Mouse (Mus musculus) C2C12 (cell line): Measurements from ENCODE around the gene Lrrc23.

Experiments
- CTCF ChIP-seq: IDR thresholded peaks from one replicate; pipeline ENCODE4 v1.5.1; 2011; ENCODE audit not compliant: control insufficient read depth, insufficient read depth, insufficient read length
- FOSL1 ChIP-seq: IDR thresholded peaks from one replicate; pipeline ENCODE4 v1.8.0; 2011; ENCODE audit warnings: mild to moderate bottlenecking, low read length; ENCODE audit not compliant: poor library complexity, insufficient read depth, severe bottlenecking
- MAX ChIP-seq: IDR thresholded peaks from one replicate; pipeline ENCODE4 v1.6.1; 2011; ENCODE audit warnings: mild to moderate bottlenecking, control low read depth
- MYOD1 ChIP-seq: IDR thresholded peaks from one replicate; pipeline ENCODE4 v1.6.1; 2011; ENCODE audit warnings: low read depth; ENCODE audit not compliant: control insufficient read depth, insufficient read length
- USF1 ChIP-seq: IDR thresholded peaks from one replicate; pipeline ENCODE4 v1.6.1; 2011; ENCODE audit warnings: low read depth, mild to moderate bottlenecking, control low read depth, moderate library complexity

- TF ChIP-seq MYOD1, result no peak
- TF ChIP-seq CTCF, result no peak
- TF ChIP-seq FOSL1, result no peak
- no peak for TF ChIP-seq MAX
- TF ChIP-seq USF1, result no peak
Measured at GRCm38 (mm10) chr6:124817563-124817962, 38.0 kb upstream of the Lrrc23 start.
